Mouse (Mus musculus) R1 (cell line): ENCODE data around the gene Upk3bl.
A peak's percentile ranks its signal among the peaks of the same experiment; 100 is the strongest.
"Not testable (repeated sequence)": the region's sequence is repeated elsewhere in the genome, so short reads cannot be mapped to it uniquely, and the experiment has no call there.

Experiments used
- DNase-seq: peaks from one replicate; pipeline ENCODE4 v3.0.0-alpha.2; 2018; ENCODE audit warnings: low read depth, low spot score

Upk3bl gene

GRCm38 (mm10) chr5:136045987-136046386 lies 8.3 kb upstream of the Upk3bl start:
- peak; percentile 92 for DNase-seq

DNA sequence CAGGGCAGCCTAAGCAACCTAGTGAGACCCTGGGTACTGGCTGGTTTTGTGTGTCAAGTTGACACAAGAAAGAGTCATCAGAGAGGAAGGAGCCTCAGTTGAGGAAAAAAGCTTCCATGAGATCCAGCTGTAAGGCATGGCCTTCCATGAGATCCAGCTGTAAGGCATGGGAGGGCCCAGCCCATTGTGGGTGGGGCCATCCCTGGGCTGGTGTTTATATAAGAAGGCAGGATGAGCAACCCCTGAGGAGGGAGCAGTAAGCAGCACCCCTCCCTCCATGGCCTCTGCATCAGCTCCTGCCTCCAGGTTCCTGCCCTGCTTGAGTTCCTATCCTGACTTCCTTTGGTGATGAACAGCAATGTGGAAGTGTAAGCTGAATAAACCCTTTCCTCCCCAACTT lies 5.8 kb upstream of the Upk3bl start:
- DNase-seq: peak; percentile 64

DNA sequence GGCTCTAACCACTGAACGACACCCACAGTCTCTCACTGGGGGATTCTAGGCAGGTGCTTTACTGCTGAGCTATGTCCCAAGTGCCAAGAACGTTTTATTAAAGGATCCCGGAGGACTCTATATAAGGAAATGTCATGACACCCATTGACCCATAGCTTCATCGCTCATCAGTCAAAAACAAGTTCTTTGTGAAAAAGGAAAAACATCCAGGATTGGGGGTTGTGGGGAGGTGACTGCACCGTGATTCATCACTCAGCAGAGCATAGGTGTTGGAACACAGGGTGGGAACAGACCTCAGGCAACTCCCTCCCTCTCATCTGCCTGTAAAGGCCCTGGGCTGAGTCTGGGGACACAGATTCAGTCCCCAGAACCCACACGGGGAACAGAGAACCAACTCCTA lies 4.4 kb upstream of the Upk3bl start:
- DNase-seq: no peak

- peak; percentile 76 for DNase-seq
These were observed 2.8 kb upstream of the Upk3bl start for GRCm38 (mm10) chr5:136051231-136052085.

DNA sequence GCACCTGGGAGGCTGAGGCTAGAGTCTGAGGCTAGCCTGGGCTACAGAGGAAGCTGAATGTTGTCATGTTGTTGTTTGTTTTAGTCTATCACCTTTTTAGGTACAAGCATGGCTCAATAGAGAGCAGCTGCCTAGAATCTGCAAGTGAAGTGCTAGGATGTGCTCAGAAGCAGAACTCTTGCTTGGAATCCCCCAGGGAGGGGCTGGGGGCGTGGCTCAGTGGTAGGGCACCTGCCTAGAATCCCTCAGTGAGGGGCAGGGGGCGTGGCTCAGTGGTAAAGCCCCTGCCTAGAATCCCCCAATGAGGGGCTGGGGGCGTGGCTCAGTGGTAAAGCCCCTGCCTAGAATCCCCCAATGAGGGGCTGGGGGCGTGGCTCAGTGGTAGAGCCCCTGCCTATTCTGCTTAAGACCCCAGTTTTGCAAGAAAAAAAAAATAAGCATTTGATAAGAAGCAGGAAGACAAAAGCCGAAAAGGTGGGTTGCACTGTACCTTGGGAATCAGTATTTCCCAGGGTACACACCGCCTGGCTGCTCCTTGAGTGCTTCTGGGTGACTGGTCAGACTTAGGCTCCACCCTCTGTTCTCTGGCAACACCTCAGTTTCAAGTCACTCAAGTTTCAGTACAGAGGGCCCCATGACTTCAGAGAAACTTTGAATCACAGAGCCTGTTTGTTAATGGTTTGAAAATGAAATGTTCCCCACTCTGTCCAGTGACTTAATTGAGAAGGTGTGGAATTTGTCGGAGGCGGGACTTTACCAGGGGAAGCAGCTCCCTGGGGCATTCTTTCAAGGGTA lies 1.2 kb upstream of the Upk3bl start:
- peak; percentile 91 for DNase-seq

DNA sequence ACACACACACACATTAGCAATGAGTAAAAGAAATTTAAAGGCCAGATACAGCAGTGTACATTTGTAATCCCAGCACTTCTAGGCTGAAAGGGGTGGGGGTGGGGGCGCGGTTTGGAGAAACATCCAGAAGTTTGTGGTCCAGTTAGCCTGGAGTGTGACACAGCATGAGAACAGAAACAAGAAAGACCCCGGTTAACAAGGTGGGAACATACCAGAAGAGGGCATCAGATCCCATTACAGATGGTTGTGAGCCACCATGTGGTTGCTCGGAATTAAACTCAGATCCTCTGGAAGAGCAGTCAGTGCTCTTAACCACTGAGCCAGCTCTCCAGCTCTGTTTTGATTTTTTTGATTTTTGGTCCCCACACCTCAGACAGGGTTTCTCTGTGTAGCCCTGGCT lies 1.8 kb downstream of the Upk3bl start:
- DNase-seq: no peak

DNA sequence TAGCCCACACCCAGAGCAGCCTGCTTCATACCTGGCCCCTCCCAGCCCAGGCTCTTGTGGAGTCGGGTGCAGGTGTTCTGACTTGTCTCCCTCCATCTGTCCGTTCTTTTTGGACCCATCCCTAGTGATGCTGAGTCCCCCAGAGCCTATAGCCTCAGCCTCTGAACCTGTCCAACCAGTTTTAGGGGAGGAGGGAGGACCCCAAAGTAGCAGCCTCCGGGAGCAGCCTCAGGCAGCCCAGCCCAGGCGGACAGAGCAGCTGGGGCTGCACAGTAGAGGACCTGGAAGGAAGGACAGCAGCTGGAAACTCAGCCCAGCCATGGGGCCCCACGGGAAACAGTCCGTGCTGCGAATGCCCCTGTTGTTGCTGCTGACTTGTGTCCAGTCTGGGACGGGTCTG lies 2.8 kb downstream of the Upk3bl start:
- no peak for DNase-seq

GRCm38 (mm10) chr5:136061567-136061966 lies 7.3 kb downstream of the Upk3bl start:
- peak; percentile 89 for DNase-seq

- DNase-seq: peak; percentile 87
These were observed 9.6 kb downstream of the Upk3bl start for GRCm38 (mm10) chr5:136063920-136064319.

GRCm38 (mm10) chr5:136066404-136067148 lies 12.3 kb downstream of the Upk3bl start:
- DNase-seq: not testable (repeated sequence)

- peak; percentile 82 for DNase-seq
These were observed 15.1 kb downstream of the Upk3bl start for GRCm38 (mm10) chr5:136069411-136069810.

- DNase-seq: peak; percentile 33
These were observed 18.8 kb downstream of the Upk3bl start for GRCm38 (mm10) chr5:136073051-136073450.

- peak; percentile 80 for DNase-seq
These were observed 19.2 kb downstream of the Upk3bl start for GRCm38 (mm10) chr5:136073526-136073925.

DNA sequence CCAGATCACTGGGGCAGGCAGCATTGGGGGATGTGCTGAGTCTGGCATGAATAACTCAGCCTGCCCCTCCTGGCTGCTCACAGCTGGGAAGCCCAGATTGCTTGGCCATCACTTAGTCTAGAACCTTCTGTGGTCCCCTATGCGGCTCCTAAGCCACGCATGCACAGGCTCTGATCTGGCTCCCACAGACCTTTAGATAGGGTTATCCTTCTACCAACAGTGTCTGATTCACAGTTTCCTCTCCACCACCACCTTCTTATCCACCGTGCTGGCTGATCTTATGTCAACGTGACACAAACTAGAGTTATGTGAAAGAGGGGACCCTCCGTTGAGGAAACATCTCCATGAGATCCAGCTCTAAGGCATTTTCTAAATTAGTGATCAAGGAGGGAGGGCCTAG lies 20.8 kb downstream of the Upk3bl start:
- DNase-seq: no peak

DNA sequence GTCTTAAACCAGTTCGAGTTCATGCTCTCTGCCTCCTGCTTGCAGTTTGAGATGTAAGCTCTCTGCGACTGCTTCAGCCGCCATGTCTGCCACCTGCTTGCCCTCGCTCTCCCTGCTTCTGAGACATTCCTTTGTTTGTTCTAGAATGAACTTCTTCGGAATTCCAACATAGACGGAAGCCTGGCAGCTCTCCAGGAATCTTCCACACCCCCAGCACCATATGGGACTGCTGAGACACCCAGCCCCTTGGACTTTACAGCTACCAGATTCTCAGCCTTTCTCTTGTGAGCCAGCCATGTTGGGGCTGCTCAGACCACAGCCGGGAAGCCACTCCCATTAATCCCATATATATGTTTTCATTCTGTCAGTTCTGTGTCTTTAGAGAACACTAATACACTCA lies 22.0 kb downstream of the Upk3bl start:
- peak; percentile 92 for DNase-seq

- no peak for DNase-seq
These were observed 22.8 kb downstream of the Upk3bl start for GRCm38 (mm10) chr5:136077001-136077550.

DNA sequence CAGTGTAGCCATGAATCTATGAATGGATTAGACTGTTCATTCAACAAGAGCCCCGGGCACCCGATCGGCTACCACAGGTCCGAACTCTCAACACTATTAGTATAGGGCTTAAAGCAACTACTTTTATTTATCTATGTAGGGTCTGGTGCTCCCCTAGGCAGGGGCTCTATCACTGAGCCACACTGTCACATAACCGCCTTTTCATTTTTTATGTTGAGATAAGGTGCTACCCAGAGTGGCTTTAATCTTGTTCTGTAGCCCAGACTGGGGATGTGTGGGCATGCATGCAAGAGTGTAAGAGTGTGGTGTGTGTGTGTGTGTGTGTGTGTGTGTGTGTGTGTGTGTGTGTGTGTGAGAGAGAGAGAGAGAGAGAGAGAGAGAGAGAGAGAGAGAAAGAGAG lies 23.8 kb downstream of the Upk3bl start:
- DNase-seq: no peak

GRCm38 (mm10) chr5:136082345-136082744 lies 28.1 kb downstream of the Upk3bl start:
- DNase-seq: peak; percentile 83

DNA sequence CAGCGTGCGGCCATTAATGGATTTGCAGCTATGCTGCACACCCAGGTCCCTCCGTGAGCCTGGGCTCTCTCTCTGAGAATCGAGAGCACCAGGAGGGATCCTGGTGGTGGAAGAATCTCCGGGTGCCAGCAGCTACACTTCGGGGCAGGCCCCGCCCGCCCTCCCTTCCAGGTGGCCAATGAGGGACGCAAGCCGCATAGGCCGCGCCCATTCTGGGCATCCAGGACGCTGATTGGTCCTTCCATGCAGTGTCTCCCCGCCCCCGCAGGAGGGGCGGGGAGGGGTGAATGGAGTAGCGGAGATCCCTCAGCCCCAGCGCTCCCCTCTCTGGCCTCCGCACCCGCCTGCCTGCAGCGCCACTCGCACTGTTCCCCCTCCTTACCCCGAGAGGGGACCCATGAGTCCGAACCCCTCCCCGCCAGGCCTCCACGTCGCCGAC lies 29.4 kb downstream of the Upk3bl start, which contains the start of gene Rasa4:
TSS of gene Rasa4 (plus strand) at position 248 of the 439 bp plus-strand sequence.
- peak; percentile 96 for DNase-seq

- peak; percentile 57 for DNase-seq
These were observed 30.0 kb downstream of the Upk3bl start for GRCm38 (mm10) chr5:136084144-136084881.
